Mouse (Mus musculus): ENCODE measurements at regions not wholly inside any gene's neighbourhood (a gene's known extent, or its start where the extent isn't known, plus 50 kb on each side); places are given as distances from the start of the nearest gene placed in this dataset.

DNA sequence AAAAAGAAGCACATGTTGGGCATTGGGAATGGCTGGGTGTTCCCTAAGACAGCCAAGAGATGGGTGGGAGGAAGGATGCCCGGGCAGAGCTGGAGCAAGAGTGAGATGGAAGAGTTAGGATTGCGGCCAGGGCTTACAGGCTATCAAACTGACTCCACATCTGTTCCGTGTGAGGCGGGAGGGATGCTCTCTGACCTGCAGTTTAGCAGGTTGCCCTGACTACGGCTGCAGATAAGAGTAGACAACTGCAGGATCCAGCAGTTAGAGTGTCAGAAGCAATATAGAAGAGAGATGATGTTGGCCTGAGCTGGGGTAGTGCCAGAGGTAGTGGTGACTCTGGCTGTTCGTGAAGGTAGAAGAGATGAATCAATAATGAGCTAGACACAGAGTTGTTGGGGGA is 61.6 kb upstream of the Syt6 start:
- no peak for DNase-seq (ENCODE audit: low spot score in 2 of 2)

DNA sequence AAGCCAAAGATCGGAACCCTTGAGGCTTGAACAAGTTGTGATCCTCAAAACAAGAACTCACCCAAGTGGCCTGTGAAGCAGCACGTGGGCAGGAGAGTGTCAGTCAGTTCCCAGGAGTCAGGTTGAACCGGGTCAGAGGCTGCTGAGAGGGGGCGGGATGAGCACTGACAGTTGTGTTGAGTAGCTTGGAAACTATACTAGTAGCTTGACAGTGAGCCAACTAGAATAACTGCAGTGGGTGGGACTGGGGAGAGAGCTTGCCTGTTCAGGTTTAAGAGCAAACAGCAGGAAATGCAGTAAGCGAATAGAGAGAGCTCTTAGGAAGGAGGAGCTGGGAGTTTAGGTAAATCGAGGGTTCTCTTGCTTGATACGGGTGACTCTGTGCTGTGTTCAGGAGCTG is 61.0 kb upstream of the Syt6 start:
- DNase-seq (ENCODE audit: low spot score in 2 of 2), result no peak

DNA sequence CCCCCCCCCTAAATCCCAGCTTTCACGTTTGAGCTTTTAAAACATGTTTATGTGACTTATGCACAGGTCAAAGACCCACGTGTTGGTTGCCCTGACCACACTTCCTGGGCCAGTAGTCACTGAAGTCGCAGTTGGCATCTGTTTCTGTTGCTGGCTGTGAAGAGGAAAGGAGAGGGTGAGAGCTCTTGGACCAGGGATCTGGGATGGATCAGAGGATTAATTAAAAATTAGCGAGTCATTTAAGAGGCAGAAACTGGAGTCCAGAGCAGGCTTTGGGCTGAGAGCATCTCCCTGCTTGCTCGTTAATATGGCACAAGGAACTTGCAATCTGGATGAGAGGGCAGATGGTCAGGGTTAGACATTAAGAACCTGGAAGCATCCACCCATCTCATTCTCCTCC is 59.1 kb upstream of the Syt6 start:
- DNase-seq (ENCODE audit: low spot score in 2 of 2), result no peak

DNA sequence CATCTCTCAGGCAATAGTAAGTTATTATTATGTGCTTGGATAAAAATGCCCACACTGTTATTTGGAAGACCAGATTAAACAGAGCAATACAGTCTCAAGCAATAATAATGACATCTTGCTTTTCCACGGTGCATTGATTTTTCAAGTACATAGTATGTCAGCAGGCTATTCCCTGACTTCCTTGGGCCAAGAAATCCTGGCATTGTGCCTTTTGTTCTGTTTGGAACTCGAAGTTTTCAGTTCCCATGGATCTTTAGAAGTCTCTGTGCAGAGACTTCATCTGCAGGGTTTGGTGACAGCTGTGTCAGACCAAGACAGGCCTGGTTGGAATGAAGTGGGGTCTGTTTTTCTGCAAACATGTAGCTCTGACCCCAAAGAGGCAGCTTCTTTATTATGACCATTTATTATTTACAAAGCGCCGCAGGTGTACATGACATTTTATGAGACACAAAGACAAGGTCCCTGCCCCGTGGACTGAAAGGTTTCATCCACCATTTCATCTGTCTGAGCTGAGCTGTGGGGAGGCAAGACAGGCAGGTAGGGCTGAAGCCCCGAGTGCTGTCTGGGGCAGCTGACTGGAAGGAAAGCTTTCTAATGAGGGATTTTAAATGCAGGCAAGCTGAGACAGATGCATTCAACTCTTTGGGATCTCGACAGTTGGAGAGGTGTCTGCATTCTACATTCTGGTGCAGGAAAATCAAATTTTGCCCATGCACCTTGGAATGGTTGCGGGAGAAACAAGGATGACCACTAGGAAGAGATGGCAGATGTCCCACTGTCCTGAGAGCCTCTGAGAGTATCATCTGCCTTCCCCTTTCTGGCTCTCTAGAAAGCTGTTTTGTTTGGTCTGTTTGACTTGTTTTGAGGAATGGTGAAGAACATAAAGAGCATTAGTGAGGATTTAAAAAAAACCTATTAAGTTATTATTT is 57.4 kb upstream of the Syt6 start:
- no peak for DNase-seq (ENCODE audit: low spot score in 2 of 2)

DNA sequence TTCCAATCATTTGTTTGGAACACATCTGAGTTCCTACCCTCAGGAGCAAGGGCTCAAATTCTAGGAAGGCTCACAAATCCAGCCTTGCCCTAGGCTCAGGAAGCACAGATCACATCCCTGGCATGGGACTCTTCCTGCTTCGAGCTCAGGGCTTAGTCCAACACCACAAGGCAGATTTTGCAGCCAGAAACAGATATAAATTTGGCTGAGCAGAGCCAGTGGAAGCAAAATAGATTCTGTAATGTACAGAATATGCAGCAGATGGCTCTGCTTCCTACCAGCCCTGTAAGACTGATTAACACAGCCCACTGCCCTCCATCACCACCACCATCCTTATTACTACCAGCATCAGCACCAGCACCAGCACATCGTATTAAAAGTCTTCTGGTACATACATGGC is 56.4 kb upstream of the Syt6 start:
- DNase-seq (ENCODE audit: low spot score in 2 of 2), result no peak
